Mouse (Mus musculus): Measurements from ENCODE around the gene Hand1. TPM values are rescaled to one million over a fixed set of nuclear protein-coding genes. Genes with fewer than 3 reads are reported as not detected.
A peak's percentile ranks its signal among the peaks of the same experiment; 100 is the strongest.

Hand1 gene
- polyA plus RNA-seq, 1 experiment from 2014 or later, result 0.67 TPM

GRCm38 (mm10) chr11:57802511-57802870 lies 30.1 kb downstream of the Hand1 start:
- Histone ChIP-seq H3K9me3 (ENCODE audit: control insufficient read depth, low read depth, low read length) (no peaks in the 10 kb centered on the region), H3K4me2 (replicated peaks; ENCODE audit: low read depth, low read length) (peak overlapping the region; percentile 98), H3K4me3 (ENCODE audit: low read depth, low read length) (peak overlapping the region; percentile 95), H3K27ac (ENCODE audit: low read length) (peak overlapping the region; percentile 61; the same call in 1 of the 2 replicates), H3K36me3 (ENCODE audit: control insufficient read depth, insufficient read depth, low read length) (no peaks in the 10 kb centered on the region), H3K27me3 (ENCODE audit: control insufficient read depth, insufficient read depth, low read length) (no peaks in the 10 kb centered on the region), H3K9ac (replicated peaks; ENCODE audit: low read depth, low read length) (peak overlapping the region; percentile 89), H3K4me1 (ENCODE audit: control insufficient read depth, insufficient read depth, low read length) (peaks cover 14% of the 10 kb centered on the region)
- under 1% methylated on average over 18 of the region's 18 CpGs for WGBS
- no peak for ATAC-seq (ENCODE audit: insufficient number of reproducible peaks, insufficient read depth, low FRiP score, low read depth)

- Histone ChIP-seq H3K4me3 (ENCODE audit: low read depth, low read length) (peak overlapping the region; percentile 95), H3K4me2 (replicated peaks; ENCODE audit: low read depth, low read length) (peak overlapping the region; percentile 98), H3K9ac (replicated peaks; ENCODE audit: low read depth, low read length) (peak overlapping the region; percentile 89), H3K27ac (ENCODE audit: low read length) (peak overlapping the region; percentile 61; the same call in 1 of the 2 replicates), H3K9me3 (ENCODE audit: control insufficient read depth, low read depth, low read length) (no peaks in the 10 kb centered on the region), H3K27me3 (ENCODE audit: control insufficient read depth, insufficient read depth, low read length) (no peaks in the 10 kb centered on the region), H3K4me1 (ENCODE audit: control insufficient read depth, insufficient read depth, low read length) (peaks cover 14% of the 10 kb centered on the region), H3K36me3 (ENCODE audit: control insufficient read depth, insufficient read depth, low read length) (no peaks in the 10 kb centered on the region)
- under 1% methylated on average over 75 of the region's 85 CpGs for WGBS
- peak; percentile 46 for ATAC-seq (ENCODE audit: insufficient number of reproducible peaks, insufficient read depth, low FRiP score, low read depth)
Observed at GRCm38 (mm10) chr11:57801766-57802510, 30.7 kb downstream of the Hand1 start.

GRCm38 (mm10) chr11:57800971-57801765 lies 31.4 kb downstream of the Hand1 start, which contains the start of gene Sap30l:
Gene Sap30l, plus strand, starts transcription at chr11:57801637.
- Histone ChIP-seq H3K9ac (replicated peaks; ENCODE audit: low read depth, low read length) (peak within 1 kb of the TSS; percentile 89), H3K36me3 (ENCODE audit: control insufficient read depth, insufficient read depth, low read length) (no peaks in the 10 kb centered on the region), H3K4me3 (ENCODE audit: low read depth, low read length) (peak within 1 kb of the TSS; percentile 95), H3K27me3 (ENCODE audit: control insufficient read depth, insufficient read depth, low read length) (no peaks in the 10 kb centered on the region), H3K4me1 (ENCODE audit: control insufficient read depth, insufficient read depth, low read length) (peaks cover 14% of the 10 kb centered on the region), H3K9me3 (ENCODE audit: control insufficient read depth, low read depth, low read length) (no peaks in the 10 kb centered on the region), H3K27ac (ENCODE audit: low read length) (peak within 1 kb of the TSS; percentile 61), H3K4me2 (replicated peaks; ENCODE audit: low read depth, low read length) (peak within 1 kb of the TSS; percentile 98)
- ATAC-seq (ENCODE audit: insufficient number of reproducible peaks, insufficient read depth, low FRiP score, low read depth), result peak; percentile 96
- WGBS, result under 1% methylated on average over 58 of the region's 66 CpGs

GRCm38 (mm10) chr11:57800266-57800951 lies 32.2 kb downstream of the Hand1 start:
- H3K27me3 ChIP-seq (ENCODE audit: control insufficient read depth, insufficient read depth, low read length), result no peaks in the 10 kb centered on the region
- H3K36me3 ChIP-seq (ENCODE audit: control insufficient read depth, insufficient read depth, low read length), result no peaks in the 10 kb centered on the region
- no peak for ATAC-seq (ENCODE audit: insufficient number of reproducible peaks, insufficient read depth, low FRiP score, low read depth)
- peak overlapping the region; percentile 98 for H3K4me2 ChIP-seq (replicated peaks; ENCODE audit: low read depth, low read length)
- H3K9ac ChIP-seq (replicated peaks; ENCODE audit: low read depth, low read length), result peak overlapping the region; percentile 49
- 13% methylated on average over 22 of the region's 22 CpGs for WGBS
- no peaks in the 10 kb centered on the region for H3K9me3 ChIP-seq (ENCODE audit: control insufficient read depth, low read depth, low read length)
- peak overlapping the region; percentile 44 for H3K27ac ChIP-seq (ENCODE audit: low read length)
- H3K4me1 ChIP-seq (ENCODE audit: control insufficient read depth, insufficient read depth, low read length), result peaks cover 14% of the 10 kb centered on the region
- peak overlapping the region; percentile 95 for H3K4me3 ChIP-seq (ENCODE audit: low read depth, low read length)

GRCm38 (mm10) chr11:57799456-57799855 lies 33.2 kb downstream of the Hand1 start:
- no peak for ATAC-seq (ENCODE audit: insufficient number of reproducible peaks, insufficient read depth, low FRiP score, low read depth)
- peaks cover 14% of the 10 kb centered on the region for H3K4me1 ChIP-seq (ENCODE audit: control insufficient read depth, insufficient read depth, low read length)
- no peaks in the 10 kb centered on the region for H3K36me3 ChIP-seq (ENCODE audit: control insufficient read depth, insufficient read depth, low read length)
- H3K27ac ChIP-seq (ENCODE audit: low read length), result no peak overlapping the region
- H3K27me3 ChIP-seq (ENCODE audit: control insufficient read depth, insufficient read depth, low read length), result no peaks in the 10 kb centered on the region
- no peak overlapping the region for H3K4me3 ChIP-seq (ENCODE audit: low read depth, low read length)
- no peak overlapping the region for H3K4me2 ChIP-seq (replicated peaks; ENCODE audit: low read depth, low read length)
- no peak overlapping the region for H3K9ac ChIP-seq (replicated peaks; ENCODE audit: low read depth, low read length)
- H3K9me3 ChIP-seq (ENCODE audit: control insufficient read depth, low read depth, low read length), result no peaks in the 10 kb centered on the region
- 79% methylated on average over 10 of the region's 10 CpGs for WGBS

GRCm38 (mm10) chr11:57797828-57798227 lies 34.8 kb downstream of the Hand1 start:
- Histone ChIP-seq H3K27ac (ENCODE audit: low read length) (no peak overlapping the region), H3K4me1 (ENCODE audit: control insufficient read depth, insufficient read depth, low read length) (peaks cover 7% of the 10 kb centered on the region; the same call in 1 of the 2 replicates), H3K4me2 (replicated peaks; ENCODE audit: low read depth, low read length) (no peak overlapping the region), H3K36me3 (ENCODE audit: control insufficient read depth, insufficient read depth, low read length) (no peaks in the 10 kb centered on the region), H3K27me3 (ENCODE audit: control insufficient read depth, insufficient read depth, low read length) (no peaks in the 10 kb centered on the region), H3K4me3 (ENCODE audit: low read depth, low read length) (no peak overlapping the region), H3K9me3 (ENCODE audit: control insufficient read depth, low read depth, low read length) (no peaks in the 10 kb centered on the region), H3K9ac (replicated peaks; ENCODE audit: low read depth, low read length) (no peak overlapping the region)
- 84% methylated on average over 9 of the region's 9 CpGs for WGBS
- ATAC-seq (ENCODE audit: insufficient number of reproducible peaks, insufficient read depth, low FRiP score, low read depth), result no peak

GRCm38 (mm10) chr11:57795086-57795485 lies 37.5 kb downstream of the Hand1 start:
- Histone ChIP-seq H3K4me1 (ENCODE audit: control insufficient read depth, insufficient read depth, low read length) (no peaks in the 10 kb centered on the region), H3K9me3 (ENCODE audit: control insufficient read depth, low read depth, low read length) (no peaks in the 10 kb centered on the region), H3K9ac (replicated peaks; ENCODE audit: low read depth, low read length) (no peak overlapping the region), H3K27ac (ENCODE audit: low read length) (no peak overlapping the region), H3K4me3 (ENCODE audit: low read depth, low read length) (no peak overlapping the region), H3K36me3 (ENCODE audit: control insufficient read depth, insufficient read depth, low read length) (no peaks in the 10 kb centered on the region), H3K27me3 (ENCODE audit: control insufficient read depth, insufficient read depth, low read length) (no peaks in the 10 kb centered on the region), H3K4me2 (replicated peaks; ENCODE audit: low read depth, low read length) (no peak overlapping the region)
- ATAC-seq (ENCODE audit: insufficient number of reproducible peaks, insufficient read depth, low FRiP score, low read depth), result no peak
- 40% methylated on average over 6 of the region's 6 CpGs for WGBS

GRCm38 (mm10) chr11:57790866-57791535 lies 41.6 kb downstream of the Hand1 start:
- Histone ChIP-seq H3K4me3 (ENCODE audit: low read depth, low read length) (no peak overlapping the region), H3K4me1 (ENCODE audit: control insufficient read depth, insufficient read depth, low read length) (no peaks in the 10 kb centered on the region), H3K27me3 (ENCODE audit: control insufficient read depth, insufficient read depth, low read length) (no peaks in the 10 kb centered on the region), H3K4me2 (replicated peaks; ENCODE audit: low read depth, low read length) (0 out of 2 replicates have a peak overlapping the region, but pooled peaks have one; percentile 7), H3K27ac (ENCODE audit: low read length) (no peak overlapping the region), H3K36me3 (ENCODE audit: control insufficient read depth, insufficient read depth, low read length) (no peaks in the 10 kb centered on the region), H3K9me3 (ENCODE audit: control insufficient read depth, low read depth, low read length) (no peaks in the 10 kb centered on the region), H3K9ac (replicated peaks; ENCODE audit: low read depth, low read length) (no peak overlapping the region)
- WGBS, result 29% methylated on average over 21 of the region's 21 CpGs
- no peak for ATAC-seq (ENCODE audit: insufficient number of reproducible peaks, insufficient read depth, low FRiP score, low read depth)

Data from stomach, embryonic 14.5 days (tissue).